Mouse (Mus musculus) ES-E14 (cell line): Measurements from ENCODE around the gene Slc27a1.

Experiments
- CHD2 ChIP-seq: IDR thresholded peaks from 2 replicates; pipeline ENCODE4 v1.6.1; 2014; ENCODE audit warnings: mild to moderate bottlenecking, low read depth, low read length, inconsistent platforms
- HCFC1 ChIP-seq: IDR thresholded peaks from 2 replicates; pipeline ENCODE4 v1.6.1; 2012; ENCODE audit warnings: low read length, inconsistent platforms, borderline replicate concordance; ENCODE audit not compliant: insufficient read depth
- MAFK ChIP-seq: IDR thresholded peaks from 2 replicates; pipeline ENCODE4 v1.6.1; 2014; ENCODE audit warnings: mild to moderate bottlenecking, low read depth, low read length, inconsistent platforms; ENCODE audit not compliant: insufficient read depth
- ZC3H11A ChIP-seq: IDR thresholded peaks from 2 replicates; pipeline ENCODE4 v1.6.1; 2012; ENCODE audit warnings: low read depth, mild to moderate bottlenecking, inconsistent platforms, low read length, borderline replicate concordance
- ZNF384 ChIP-seq: IDR thresholded peaks from 2 replicates; pipeline ENCODE4 v1.6.1; 2012; ENCODE audit warnings: low read depth, low read length, inconsistent platforms

GRCm38 (mm10) chr8:71561401-71561800 is 7.3 kb upstream of the Slc27a1 start:
- no peak for TF ChIP-seq ZNF384
- no peak for TF ChIP-seq HCFC1
- no peak for TF ChIP-seq CHD2
- TF ChIP-seq MAFK = no peak
- TF ChIP-seq ZC3H11A = peak; percentile 57; the same call in 1 of the 2 replicates
